Mouse (Mus musculus) hematopoietic multipotent progenitor cell, adult 10-12 weeks (in vitro differentiated cells): ENCODE results near the gene Gm28827. TPM values are rescaled to one million over a fixed set of nuclear protein-coding genes. Genes with fewer than 3 reads are reported as not detected.

ENCODE experiments used
- polyA plus RNA-seq: library from polyadenylated mRNA; stranded (reverse); fragments of >175 nt; gene quantifications from 2 replicates; pipeline ENCODE4 v1.2.3, GENCODE M21; 2012; ENCODE audit warnings: low replicate concordance

The Gm28827 gene
- not detected in 2 replicates for polyA plus RNA-seq

GRCm38 (mm10) chrY:83030647-83031046 lies at the start of gene Gm28827:
Gene Gm28827, plus strand, starts transcription at chrY:83030947.

